Mouse (Mus musculus) retina, embryonic 14.5 days (tissue): ENCODE results near the gene Ctsz.

Experiments
- DNase-seq: peaks from one replicate; pipeline ENCODE4 v3.0.0-alpha.2; 2015; ENCODE audit warnings: low spot score

Ctsz gene

GRCm38 (mm10) chr2:174438737-174439449 lies at the start of gene Ctsz:
TSS of gene Ctsz (minus strand) at chr2:174439039.
- peak; percentile 70 for DNase-seq

DNA sequence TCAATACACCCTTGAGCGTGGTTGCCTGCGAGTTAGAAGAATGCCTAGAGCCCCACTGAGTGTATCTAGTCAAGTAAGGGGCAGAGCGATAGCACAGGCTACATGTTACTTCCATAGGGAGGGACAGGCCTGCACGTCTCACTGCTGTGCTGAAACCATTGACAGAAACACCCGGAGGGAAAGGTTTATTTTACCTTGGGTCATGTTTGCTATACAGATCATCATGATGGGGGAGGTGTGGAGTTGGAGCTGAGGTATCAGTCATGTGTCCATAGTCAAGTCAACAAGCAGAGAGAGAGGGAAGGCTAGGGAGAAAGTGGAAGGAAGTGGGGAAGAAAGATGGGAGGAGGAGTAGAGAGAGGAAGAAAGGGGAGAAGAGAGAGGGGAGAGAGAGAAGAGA lies 48.2 kb upstream of the Ctsz start:
- DNase-seq, result no peak

GRCm38 (mm10) chr2:174478746-174479145 lies 39.9 kb upstream of the Ctsz start:
- DNase-seq, result no peak

GRCm38 (mm10) chr2:174477543-174478319 lies 38.9 kb upstream of the Ctsz start:
- DNase-seq, result no peak

- DNase-seq, result no peak
Observed at GRCm38 (mm10) chr2:174473550-174473927, 34.7 kb upstream of the Ctsz start.

DNA sequence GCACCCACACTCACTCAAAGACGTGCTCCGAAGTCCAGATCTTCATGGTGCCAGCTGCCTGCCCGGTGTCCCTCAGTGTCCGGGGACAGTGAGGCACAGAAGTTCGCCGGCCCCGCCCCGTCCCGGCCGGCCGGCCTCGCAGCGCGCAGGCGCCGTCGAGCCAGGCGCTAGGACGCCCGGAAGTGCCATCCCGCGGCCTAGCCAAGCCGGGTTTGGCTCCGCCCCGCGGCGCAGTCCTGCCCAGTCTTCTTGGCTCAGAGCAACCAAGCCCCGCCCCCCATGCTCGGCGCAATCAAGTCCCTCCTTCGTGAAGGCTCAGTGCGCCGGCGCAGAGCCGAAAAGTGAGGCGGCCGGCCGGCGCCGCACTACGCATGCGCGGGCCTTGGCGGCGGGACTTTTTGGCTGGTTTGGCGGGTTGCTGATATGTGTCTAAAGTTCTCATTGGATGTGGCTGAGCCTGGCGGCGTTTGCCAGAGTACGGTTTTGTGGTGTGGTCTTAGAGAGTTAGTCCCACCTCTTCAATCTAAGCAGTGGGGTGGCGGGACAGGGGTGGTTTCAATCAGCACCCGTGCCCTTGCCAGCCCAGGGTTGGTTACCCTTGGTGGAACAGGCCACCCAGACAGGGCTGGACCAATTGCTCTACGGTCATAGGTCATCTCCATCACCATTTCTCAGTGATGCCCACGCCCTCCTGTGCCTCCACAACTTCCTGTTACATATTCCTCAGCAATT lies 34.1 kb upstream of the Ctsz start, which contains the start of gene Prelid3b:
Prelid3b (minus strand) TSS at position 264 of the 732 bp plus-strand sequence.
- DNase-seq, result peak; percentile 100

DNA sequence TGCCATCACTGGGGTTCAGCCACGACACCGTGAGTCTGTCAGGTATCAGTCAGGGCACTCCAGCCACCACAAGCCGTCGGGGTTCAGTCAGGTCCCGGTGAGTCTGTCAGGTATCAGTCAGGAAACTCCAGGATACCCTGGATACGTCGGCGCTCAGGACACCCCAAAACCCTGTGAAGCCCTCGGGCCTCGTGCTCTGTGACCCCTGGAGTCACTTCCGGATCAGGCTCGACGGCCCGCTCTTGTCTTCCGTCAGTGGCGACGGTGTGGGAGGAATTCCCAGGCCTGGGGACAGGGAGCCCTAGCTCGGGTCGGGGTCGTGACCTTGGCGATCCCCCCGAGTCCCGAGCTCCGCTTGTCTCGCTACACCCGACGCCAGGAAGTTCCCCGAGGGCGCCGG lies 33.6 kb upstream of the Ctsz start:
- DNase-seq, result no peak

DNA sequence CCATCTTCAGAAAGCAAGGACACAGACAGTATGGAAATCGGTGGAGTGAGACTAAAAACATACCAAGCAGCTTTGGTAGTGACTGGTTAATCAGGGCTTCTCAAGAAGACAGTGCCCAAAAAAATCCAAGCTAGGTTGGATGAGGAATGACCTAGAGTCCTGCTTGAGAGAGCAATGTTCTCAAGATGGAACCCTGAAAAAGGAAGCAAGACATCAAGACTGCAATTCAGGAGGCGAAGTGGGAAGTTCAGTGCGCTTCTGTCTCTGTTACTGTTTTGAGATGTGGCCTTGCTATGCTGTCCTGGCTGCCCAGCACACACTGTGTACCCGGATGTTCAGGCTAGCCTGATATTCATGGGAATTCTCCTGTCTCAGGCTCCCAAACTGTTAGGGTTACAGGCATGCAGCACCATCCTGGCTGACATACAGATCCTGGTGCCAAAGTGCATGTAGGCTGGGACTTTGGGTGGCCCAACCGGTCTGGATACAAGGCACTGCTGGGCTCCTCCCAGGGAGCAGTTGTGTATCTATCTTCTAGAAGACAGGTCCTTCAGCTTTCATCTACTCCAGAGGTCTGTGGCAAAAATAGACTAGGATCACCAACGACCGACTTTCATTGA lies 32.1 kb upstream of the Ctsz start:
- no peak for DNase-seq

GRCm38 (mm10) chr2:174470333-174470732 lies 31.5 kb upstream of the Ctsz start:
- DNase-seq, result no peak

DNA sequence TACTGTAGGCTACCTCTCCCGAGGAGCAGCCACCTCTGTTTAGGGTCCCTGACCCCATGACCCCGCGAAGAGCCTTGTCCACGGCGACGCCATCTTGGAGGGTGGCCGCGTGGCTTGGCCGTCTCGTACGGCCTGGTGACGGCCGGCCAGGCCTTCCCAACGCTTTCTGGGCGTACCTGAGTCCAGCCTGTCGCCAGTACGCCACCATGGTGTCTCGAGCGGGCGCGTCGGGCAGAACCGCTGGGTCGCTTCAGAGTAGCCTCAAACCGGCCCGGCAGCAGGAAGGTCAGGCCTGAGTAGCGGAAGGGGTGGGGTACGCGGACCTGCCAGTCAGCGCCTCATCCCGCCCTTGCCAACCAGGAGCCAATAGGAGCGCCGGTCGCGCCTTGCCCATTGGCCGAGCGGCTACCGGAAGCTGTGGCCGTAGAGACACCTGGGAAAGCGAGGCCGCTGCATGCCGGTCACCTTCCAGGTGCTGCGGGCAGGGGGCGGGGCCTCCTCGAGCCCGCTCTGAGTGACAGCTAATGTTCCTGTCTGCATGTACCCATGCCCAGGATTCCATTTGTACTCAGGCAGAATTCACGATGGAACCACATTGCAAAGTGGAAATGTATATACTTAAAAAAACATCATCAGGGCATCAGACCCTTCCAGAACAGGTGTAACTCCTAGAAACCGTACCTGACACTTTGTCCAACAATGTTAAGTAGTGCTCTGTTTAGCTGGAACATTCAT lies 25.1 kb upstream of the Ctsz start, which contains the start of gene Atp5e:
Atp5e (minus strand) TSS at position 317 of the 735 bp plus-strand sequence.
- peak; percentile 94 for DNase-seq

DNA sequence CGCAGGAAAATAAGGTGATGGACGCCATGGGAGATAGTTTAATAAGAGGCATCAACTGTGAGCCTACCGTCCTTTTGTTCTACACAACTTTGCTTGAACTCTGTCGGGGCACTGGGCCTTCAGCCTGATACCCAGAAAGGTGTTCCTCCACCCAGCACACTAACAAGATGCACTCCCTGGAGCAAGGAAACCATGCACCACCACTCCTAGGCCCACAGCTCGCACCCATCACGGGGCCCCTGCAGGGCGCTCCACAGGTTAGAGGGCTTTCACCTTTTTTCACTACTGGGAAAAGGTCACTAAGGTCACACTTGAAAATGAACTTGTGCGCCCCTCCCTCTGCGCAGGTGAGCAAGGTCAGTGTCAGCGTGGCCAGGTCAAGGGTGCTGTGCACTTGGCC lies 24.5 kb upstream of the Ctsz start:
- no peak for DNase-seq

DNA sequence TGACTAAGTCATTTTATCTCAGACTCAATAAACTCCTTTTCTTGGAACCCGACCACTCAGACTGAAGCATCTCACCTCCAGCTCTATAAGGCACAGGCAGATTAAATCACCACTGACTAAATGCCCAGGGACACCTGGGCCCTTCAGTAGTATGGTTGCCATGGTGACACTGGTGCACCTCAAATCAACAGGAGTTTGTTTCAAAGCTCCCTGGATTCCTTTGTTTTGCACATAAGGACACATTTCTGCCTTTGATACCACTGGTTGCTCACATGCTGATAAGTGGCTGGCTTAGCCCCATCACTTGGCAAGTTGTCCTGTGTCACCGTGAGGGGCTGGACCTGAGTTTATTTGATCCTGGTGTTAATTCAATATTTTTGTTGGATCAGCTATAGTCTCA lies 20.5 kb upstream of the Ctsz start:
- DNase-seq, result no peak

- no peak for DNase-seq
Observed at GRCm38 (mm10) chr2:174453681-174454080, 14.8 kb upstream of the Ctsz start.

GRCm38 (mm10) chr2:174450353-174450752 lies 11.5 kb upstream of the Ctsz start, which contains the start of gene Tubb1:
TSS of gene Tubb1 (plus strand) at chr2:174450695.
- DNase-seq, result no peak

DNA sequence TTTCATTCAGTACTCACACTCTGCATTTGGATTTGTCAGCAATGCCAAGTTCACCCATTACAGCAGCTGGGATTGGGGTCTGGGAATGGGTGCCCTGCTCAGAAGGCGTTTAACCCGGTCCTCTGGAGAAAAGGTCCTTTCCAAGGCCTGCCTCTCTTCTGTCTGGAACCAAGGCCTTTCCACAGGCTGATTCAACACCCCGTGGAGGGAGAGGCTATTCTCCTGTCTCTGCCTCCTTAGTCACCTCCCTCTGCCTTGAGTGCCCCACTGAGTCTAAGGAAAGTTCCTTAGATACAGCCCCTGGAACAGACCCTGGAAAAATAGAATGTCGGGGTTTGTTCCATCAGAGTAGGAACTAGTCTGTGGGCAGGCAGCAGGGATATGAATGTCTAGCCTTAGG lies 9.6 kb upstream of the Ctsz start:
- DNase-seq, result no peak

GRCm38 (mm10) chr2:174446905-174447304 lies 8.1 kb upstream of the Ctsz start:
- DNase-seq, result no peak

DNA sequence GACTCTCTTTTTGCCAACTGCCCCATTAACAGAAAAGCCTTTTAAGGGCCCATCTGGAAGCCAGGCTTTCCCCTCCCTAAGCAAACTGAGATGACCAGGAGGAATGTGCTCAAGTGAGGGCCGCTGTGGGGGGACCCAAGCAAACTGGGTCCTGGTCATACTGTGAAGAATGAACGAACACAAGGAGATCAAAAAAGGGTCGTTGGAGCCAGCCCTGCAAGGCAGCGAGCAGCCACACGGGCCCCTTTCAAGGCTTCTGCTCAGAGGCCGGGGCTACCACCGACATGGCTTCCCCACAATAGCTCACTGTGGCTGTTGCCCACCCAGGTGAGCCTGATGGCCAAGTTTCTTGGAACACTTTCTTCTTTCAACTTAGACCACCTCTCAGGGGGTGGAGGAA lies 7.7 kb upstream of the Ctsz start:
- no peak for DNase-seq

DNA sequence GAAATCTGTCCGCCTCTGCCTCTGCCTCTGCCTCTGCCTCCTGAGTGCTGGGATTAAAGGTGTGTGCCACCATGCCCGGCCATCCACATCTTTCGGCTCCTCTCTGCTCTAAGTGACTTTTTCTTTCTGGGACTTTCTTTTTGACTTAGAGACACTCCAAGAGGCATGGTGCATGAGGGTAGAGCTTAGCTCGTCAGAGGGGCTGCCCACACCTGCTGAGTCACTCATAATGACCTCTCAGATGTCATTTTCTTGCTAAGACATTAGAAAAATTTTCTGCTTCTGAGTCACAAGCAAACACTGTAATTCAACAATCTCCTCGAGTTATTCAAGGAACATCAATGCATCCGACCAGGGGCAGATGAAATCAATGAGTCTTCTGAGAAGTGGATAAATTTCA lies 6.2 kb upstream of the Ctsz start:
- DNase-seq, result no peak

GRCm38 (mm10) chr2:174444359-174444758 lies 5.5 kb upstream of the Ctsz start:
- DNase-seq, result no peak

GRCm38 (mm10) chr2:174443046-174443445 lies 4.2 kb upstream of the Ctsz start:
- DNase-seq, result no peak

DNA sequence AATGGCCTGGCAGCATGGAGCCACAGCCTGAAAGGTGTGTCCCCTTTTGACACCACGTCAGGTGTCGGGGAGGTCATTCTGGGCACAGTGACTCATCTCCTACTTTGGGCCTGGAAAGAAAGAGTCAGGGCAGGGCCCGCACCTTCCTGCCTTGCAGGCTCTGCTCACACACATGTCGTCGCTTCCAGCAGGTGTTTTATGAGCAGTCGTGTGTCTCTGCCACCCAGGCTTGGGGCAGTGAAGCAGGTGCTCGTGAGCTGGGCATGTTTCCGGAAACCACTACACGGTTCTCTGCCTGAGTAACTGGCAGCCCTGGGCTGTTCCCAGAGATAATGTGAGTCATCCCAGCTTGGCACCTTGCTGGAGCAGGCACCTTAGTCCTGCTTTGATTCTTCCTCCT lies 3.6 kb upstream of the Ctsz start:
- no peak for DNase-seq

DNA sequence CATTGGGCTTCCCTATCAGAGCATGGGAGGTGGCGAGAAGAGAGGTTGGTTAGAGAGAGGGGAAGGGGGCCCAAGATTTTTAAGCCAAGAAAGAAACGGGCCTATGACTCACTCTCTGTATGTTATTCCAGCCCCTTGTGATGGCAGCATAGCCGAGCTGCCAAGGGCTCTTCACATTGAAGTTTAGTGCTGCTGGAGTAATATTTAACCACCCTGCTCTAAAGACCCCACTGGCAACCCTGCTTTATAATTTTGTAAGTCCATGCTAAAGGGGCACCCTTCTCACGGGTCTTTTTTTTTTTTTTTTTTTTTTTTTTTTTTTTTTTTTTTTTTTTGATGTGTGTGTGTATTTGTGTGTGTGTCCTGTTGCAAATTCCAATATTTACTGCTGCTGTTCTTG lies 3.1 kb upstream of the Ctsz start:
- no peak for DNase-seq
